Mouse (Mus musculus): ENCODE measurements around the gene Gal3st4. TPM values are rescaled to one million over a fixed set of nuclear protein-coding genes. Genes with fewer than 3 reads are reported as not detected.

Gal3st4 gene
- polyA plus RNA-seq, 1 experiment from 2014 or later, result 4.6 TPM

DNA sequence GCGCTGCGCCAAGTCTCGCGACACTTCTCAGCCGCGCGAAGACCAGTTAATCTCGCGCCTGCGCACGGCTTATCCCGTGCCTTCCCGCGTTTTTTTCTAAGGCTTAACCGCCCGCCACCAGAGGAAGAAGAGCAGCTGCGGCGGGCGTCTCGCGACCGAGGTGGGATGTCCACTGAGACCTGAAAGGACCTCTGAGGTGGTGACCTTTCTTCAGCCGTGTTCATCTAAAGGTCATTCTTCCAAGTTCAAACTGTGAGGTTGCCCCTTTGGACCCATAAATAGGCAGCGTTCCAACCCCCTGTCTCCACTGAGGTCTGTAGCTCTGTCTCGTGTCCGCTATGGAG, 7.8 kb upstream of the Gal3st4 start:
- WGBS, result 23% methylated on average over 26 of the region's 26 CpGs
- Histone ChIP-seq H3K9me3 (ENCODE audit: control insufficient read depth, low read length) (no peaks in the 10 kb centered on the region), H3K4me2 (replicated peaks; ENCODE audit: low read depth, low read length) (peak overlapping the region; percentile 23; the same call in 1 of the 2 replicates), H3K36me3 (ENCODE audit: control insufficient read depth, insufficient read depth, low read length) (no peaks in the 10 kb centered on the region), H3K27ac (ENCODE audit: low read depth, low read length) (no peak overlapping the region), H3K4me3 (ENCODE audit: low read depth, low read length) (peak overlapping the region; percentile 72), H3K4me1 (replicated peaks; ENCODE audit: control insufficient read depth, insufficient read depth, low read length) (peaks cover 26% of the 10 kb centered on the region), H3K9ac (ENCODE audit: low read depth, low read length) (no peak overlapping the region), H3K27me3 (ENCODE audit: control insufficient read depth, insufficient read depth, low read length) (no peaks in the 10 kb centered on the region)
- ATAC-seq (ENCODE audit: low FRiP score) (no peak), DNase-seq (ENCODE audit: low spot score) (no peak)

- peak; percentile 98 for DNase-seq (ENCODE audit: low spot score)
- H3K27ac ChIP-seq (ENCODE audit: low read depth, low read length), result peak within 1 kb of the TSS; percentile 77
- WGBS, result under 1% methylated on average over 56 of the region's 56 CpGs
Observed at GRCm38 (mm10) chr5:138279585-138280424, 7.2 kb upstream of the Gal3st4 start, which contains the start of the genes Gm43720, Gpc2 and Stag3. TSS of gene Gm43720 (minus strand) at chr5:138279958. TSS of gene Gpc2 (minus strand) at chr5:138280005. TSS of gene Stag3 (plus strand) at chr5:138280240.

DNA sequence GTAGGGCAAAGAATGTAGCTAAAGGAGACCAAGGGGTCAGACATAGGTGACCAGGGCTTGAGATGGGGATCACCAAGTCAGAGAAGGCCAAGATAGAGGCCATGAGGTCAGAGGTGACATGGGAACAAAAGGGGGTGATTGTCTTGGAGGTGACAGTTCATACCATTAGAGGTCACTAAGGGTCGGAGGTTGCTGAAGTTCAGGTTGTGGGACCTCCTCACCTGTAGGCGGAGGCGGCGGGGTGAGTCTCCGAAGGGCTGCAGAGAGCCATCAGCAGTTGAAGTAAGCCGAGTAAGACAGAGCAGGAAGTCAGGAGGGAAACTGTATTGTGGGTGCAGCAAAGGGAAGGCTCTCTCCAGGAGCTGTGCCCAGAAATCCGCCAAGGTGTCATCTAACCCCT, 5.4 kb upstream of the Gal3st4 start:
- H3K4me3 ChIP-seq (ENCODE audit: low read depth, low read length), result peak overlapping the region; percentile 72
- H3K27me3 ChIP-seq (ENCODE audit: control insufficient read depth, insufficient read depth, low read length), result no peaks in the 10 kb centered on the region
- ATAC-seq (ENCODE audit: low FRiP score) (no peak), DNase-seq (ENCODE audit: low spot score) (no peak)
- WGBS, result 81% methylated on average over 7 of the region's 7 CpGs
- peaks cover 32% of the 10 kb centered on the region for H3K4me1 ChIP-seq (replicated peaks; ENCODE audit: control insufficient read depth, insufficient read depth, low read length)
- no peaks in the 10 kb centered on the region for H3K9me3 ChIP-seq (ENCODE audit: control insufficient read depth, low read length)
- no peak overlapping the region; the same call in 1 of the 2 replicates for H3K9ac ChIP-seq (ENCODE audit: low read depth, low read length)
- H3K36me3 ChIP-seq (ENCODE audit: control insufficient read depth, insufficient read depth, low read length), result no peaks in the 10 kb centered on the region
- peak overlapping the region; percentile 69 for H3K4me2 ChIP-seq (replicated peaks; ENCODE audit: low read depth, low read length)
- H3K27ac ChIP-seq (ENCODE audit: low read depth, low read length), result no peak overlapping the region

More at GRCm38 (mm10) chr5:138279585-138280424, 7.2 kb upstream of the Gal3st4 start, which contains the start of the genes Gm43720, Gpc2 and Stag3:
- no peaks in the 10 kb centered on the region for H3K36me3 ChIP-seq (ENCODE audit: control insufficient read depth, insufficient read depth, low read length)
- H3K9me3 ChIP-seq (ENCODE audit: control insufficient read depth, low read length), result no peaks in the 10 kb centered on the region
- H3K4me2 ChIP-seq (replicated peaks; ENCODE audit: low read depth, low read length), result peak within 1 kb of the TSS; percentile 69
- no peaks in the 10 kb centered on the region for H3K27me3 ChIP-seq (ENCODE audit: control insufficient read depth, insufficient read depth, low read length)
- peak; percentile 98 for ATAC-seq (ENCODE audit: low FRiP score)
- peaks cover 30% of the 10 kb centered on the region for H3K4me1 ChIP-seq (replicated peaks; ENCODE audit: control insufficient read depth, insufficient read depth, low read length)
- H3K9ac ChIP-seq (ENCODE audit: low read depth, low read length), result peak within 1 kb of the TSS; percentile 94
- H3K4me3 ChIP-seq (ENCODE audit: low read depth, low read length), result peak within 1 kb of the TSS; percentile 72

DNA sequence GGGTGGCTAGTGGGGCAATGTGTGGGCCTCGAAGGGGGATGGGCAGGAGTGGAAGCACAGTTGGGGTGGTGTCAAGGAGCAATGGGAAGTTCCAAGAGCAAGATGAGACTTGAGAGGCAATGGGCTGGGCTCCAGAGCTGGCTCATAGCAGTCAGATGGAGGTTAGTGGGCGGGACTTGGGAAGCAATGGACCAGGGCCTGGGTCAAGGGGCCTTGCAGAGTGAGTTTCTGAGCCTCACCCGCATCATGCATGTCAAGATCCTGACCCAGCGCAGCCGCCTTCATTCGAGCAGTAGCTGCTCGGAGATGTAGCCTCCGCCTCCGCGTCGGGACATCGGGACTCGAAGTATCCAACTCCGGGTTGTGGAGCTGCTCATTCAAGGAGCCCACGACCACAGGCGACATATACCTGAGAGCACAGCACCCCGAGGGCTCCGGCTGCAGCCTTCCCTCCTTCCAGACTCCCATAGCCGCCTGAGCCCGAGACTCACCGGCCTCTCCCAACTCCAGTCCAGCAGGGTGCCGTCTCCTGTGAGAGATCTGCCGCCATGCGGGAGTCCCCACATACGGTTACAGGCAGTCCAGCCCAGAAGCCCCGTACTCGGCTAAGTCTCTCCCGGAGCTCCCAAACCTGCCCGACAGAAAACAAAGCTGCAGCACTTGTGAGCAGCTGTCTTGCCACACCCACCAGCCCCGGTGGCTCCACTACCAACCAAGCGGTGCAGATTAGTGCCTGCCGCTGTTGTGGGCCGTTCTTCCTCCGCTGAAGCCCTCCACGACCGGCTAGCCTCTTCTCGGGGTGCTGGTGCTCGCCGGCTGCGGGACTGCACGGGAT, 2.8 kb upstream of the Gal3st4 start:
- Histone ChIP-seq H3K4me2 (replicated peaks; ENCODE audit: low read depth, low read length) (peak overlapping the region; percentile 59), H3K9ac (ENCODE audit: low read depth, low read length) (peak overlapping the region; percentile 54), H3K4me1 (replicated peaks; ENCODE audit: control insufficient read depth, insufficient read depth, low read length) (peaks cover 37% of the 10 kb centered on the region), H3K27ac (ENCODE audit: low read depth, low read length) (peak overlapping the region; percentile 68), H3K4me3 (ENCODE audit: low read depth, low read length) (peak overlapping the region; percentile 34), H3K36me3 (ENCODE audit: control insufficient read depth, insufficient read depth, low read length) (no peaks in the 10 kb centered on the region), H3K9me3 (ENCODE audit: control insufficient read depth, low read length) (no peaks in the 10 kb centered on the region), H3K27me3 (ENCODE audit: control insufficient read depth, insufficient read depth, low read length) (no peaks in the 10 kb centered on the region)
- DNase-seq (ENCODE audit: low spot score) (peak; percentile 61), ATAC-seq (ENCODE audit: low FRiP score) (0 out of 2 replicates have a peak, but pooled peaks have one; percentile 1)
- 11% methylated on average over 41 of the region's 41 CpGs for WGBS

DNA sequence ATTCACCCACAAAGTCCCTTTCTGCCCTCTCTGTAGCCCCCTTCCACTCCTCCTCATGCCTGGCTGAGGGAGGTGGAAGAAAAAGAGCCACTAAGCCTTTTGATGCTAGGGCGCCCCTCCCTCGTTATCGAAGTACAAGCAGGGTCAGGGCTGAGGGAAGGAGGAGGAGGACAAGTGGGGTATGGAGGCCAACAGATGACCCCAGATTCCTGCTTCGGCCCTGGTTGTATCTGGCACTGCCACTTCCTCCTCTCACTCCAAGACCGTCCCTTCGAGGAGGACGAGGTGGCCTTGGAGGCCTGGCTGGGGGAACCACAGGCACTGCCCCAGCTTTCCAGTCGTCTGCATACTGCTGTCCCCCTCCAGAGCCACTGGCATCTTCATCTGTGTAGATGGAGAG, 1.5 kb upstream of the Gal3st4 start:
- H3K4me2 ChIP-seq (replicated peaks; ENCODE audit: low read depth, low read length), result no peak overlapping the region
- ATAC-seq (ENCODE audit: low FRiP score), result no peak
- no peak overlapping the region for H3K4me3 ChIP-seq (ENCODE audit: low read depth, low read length)
- no peaks in the 10 kb centered on the region for H3K9me3 ChIP-seq (ENCODE audit: control insufficient read depth, low read length)
- no peak overlapping the region for H3K9ac ChIP-seq (ENCODE audit: low read depth, low read length)
- no peak for DNase-seq (ENCODE audit: low spot score)
- 0 out of 2 replicates have a peak overlapping the region, but pooled peaks have one; percentile 30 for H3K27ac ChIP-seq (ENCODE audit: low read depth, low read length)
- H3K4me1 ChIP-seq (replicated peaks; ENCODE audit: control insufficient read depth, insufficient read depth, low read length), result peaks cover 37% of the 10 kb centered on the region
- no peaks in the 10 kb centered on the region for H3K27me3 ChIP-seq (ENCODE audit: control insufficient read depth, insufficient read depth, low read length)
- no peaks in the 10 kb centered on the region for H3K36me3 ChIP-seq (ENCODE audit: control insufficient read depth, insufficient read depth, low read length)
- WGBS, result 66% methylated on average over 8 of the region's 8 CpGs

DNA sequence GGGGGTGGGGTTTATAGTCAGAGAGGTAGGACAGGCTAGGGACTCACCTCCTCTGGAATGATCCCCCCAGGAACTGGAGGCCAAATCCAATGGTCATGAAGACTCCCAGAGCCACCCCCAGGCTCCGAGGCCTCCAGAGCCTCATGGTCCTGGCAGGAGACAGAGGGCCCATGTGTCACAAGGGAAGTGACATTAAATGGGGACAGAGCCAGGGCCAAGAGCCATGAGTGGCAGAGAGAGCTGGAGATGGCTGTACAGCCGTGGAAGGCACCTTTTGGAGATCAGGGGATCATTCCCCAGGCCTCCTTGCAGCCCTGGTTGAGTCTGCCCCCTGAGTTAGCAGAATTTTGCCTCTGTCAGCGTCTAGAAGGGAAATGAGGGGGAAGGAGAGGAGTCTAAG, 1.4 kb downstream of the Gal3st4 start:
- 56% methylated on average over 3 of the region's 3 CpGs for WGBS
- Histone ChIP-seq H3K4me1 (replicated peaks; ENCODE audit: control insufficient read depth, insufficient read depth, low read length) (peaks cover 19% of the 10 kb centered on the region), H3K27me3 (ENCODE audit: control insufficient read depth, insufficient read depth, low read length) (no peaks in the 10 kb centered on the region), H3K36me3 (ENCODE audit: control insufficient read depth, insufficient read depth, low read length) (no peaks in the 10 kb centered on the region), H3K27ac (ENCODE audit: low read depth, low read length) (no peak overlapping the region), H3K4me2 (replicated peaks; ENCODE audit: low read depth, low read length) (peak overlapping the region; percentile 17; the same call in 1 of the 2 replicates), H3K9me3 (ENCODE audit: control insufficient read depth, low read length) (no peaks in the 10 kb centered on the region), H3K9ac (ENCODE audit: low read depth, low read length) (0 out of 2 replicates have a peak overlapping the region, but pooled peaks have one; percentile 15), H3K4me3 (ENCODE audit: low read depth, low read length) (no peak overlapping the region)
- no peak for ATAC-seq (ENCODE audit: low FRiP score)
- no peak for DNase-seq (ENCODE audit: low spot score)

GRCm38 (mm10) chr5:138268980-138269379, 3.7 kb downstream of the Gal3st4 start:
- H3K27ac ChIP-seq (ENCODE audit: low read depth, low read length), result no peak overlapping the region
- no peaks in the 10 kb centered on the region for H3K36me3 ChIP-seq (ENCODE audit: control insufficient read depth, insufficient read depth, low read length)
- H3K9ac ChIP-seq (ENCODE audit: low read depth, low read length), result no peak overlapping the region
- no peak for DNase-seq (ENCODE audit: low spot score)
- H3K4me2 ChIP-seq (replicated peaks; ENCODE audit: low read depth, low read length), result no peak overlapping the region
- 85% methylated on average over 4 of the region's 4 CpGs for WGBS
- no peak for ATAC-seq (ENCODE audit: low FRiP score)
- no peak overlapping the region for H3K4me3 ChIP-seq (ENCODE audit: low read depth, low read length)
- H3K27me3 ChIP-seq (ENCODE audit: control insufficient read depth, insufficient read depth, low read length), result no peaks in the 10 kb centered on the region
- H3K4me1 ChIP-seq (replicated peaks; ENCODE audit: control insufficient read depth, insufficient read depth, low read length), result peaks cover 9% of the 10 kb centered on the region; the same call in 1 of the 2 replicates
- H3K9me3 ChIP-seq (ENCODE audit: control insufficient read depth, low read length), result no peaks in the 10 kb centered on the region

DNA sequence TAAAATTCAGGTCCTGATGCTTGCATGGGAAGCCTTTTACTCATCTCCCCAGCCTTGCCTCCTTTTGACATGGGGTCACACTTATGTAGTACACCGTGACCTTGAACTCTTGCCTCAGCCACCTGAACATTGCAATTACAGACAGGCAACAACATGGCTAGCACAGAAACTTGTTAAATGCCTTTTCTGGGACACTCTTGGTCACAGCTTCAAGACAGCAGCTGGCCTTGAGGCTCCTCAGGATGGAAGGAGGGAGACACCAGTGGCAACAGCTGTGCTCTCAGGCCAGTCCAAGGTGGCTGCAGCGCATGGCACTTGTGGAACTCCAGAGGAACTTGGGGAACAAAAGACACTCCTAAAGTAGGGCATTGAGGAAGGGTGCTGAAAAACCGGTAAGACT, 5.5 kb downstream of the Gal3st4 start:
- DNase-seq (ENCODE audit: low spot score) (no peak), ATAC-seq (ENCODE audit: low FRiP score) (no peak)
- no peaks in the 10 kb centered on the region for H3K36me3 ChIP-seq (ENCODE audit: control insufficient read depth, insufficient read depth, low read length)
- no peaks in the 10 kb centered on the region for H3K27me3 ChIP-seq (ENCODE audit: control insufficient read depth, insufficient read depth, low read length)
- WGBS, result 86% methylated on average over 3 of the region's 3 CpGs
- no peak overlapping the region for H3K4me3 ChIP-seq (ENCODE audit: low read depth, low read length)
- no peaks in the 10 kb centered on the region for H3K9me3 ChIP-seq (ENCODE audit: control insufficient read depth, low read length)
- H3K9ac ChIP-seq (ENCODE audit: low read depth, low read length), result no peak overlapping the region
- peaks cover 10% of the 10 kb centered on the region for H3K4me1 ChIP-seq (replicated peaks; ENCODE audit: control insufficient read depth, insufficient read depth, low read length)
- no peak overlapping the region for H3K27ac ChIP-seq (ENCODE audit: low read depth, low read length)
- no peak overlapping the region for H3K4me2 ChIP-seq (replicated peaks; ENCODE audit: low read depth, low read length)
